Comparison of ENCODE assay signal across 26 mouse cellular contexts in genomic region chr12:11615237-11615636, GRCm38 (mm10).
A peak's percentile ranks its signal among the peaks of the same experiment; 100 is the strongest.
DNase-seq lines count a peak whose midpoint lies in the region; ATAC-seq lines count a peak whose summit lies in the region.
"Had no signal": no experiment of that assay in that cellular context is flagged by ENCODE, and none has a peak within 500 bp of the region (broad histone marks: within the 10 kb centered on the region; RNA-seq: fewer than 3 reads in every experiment).

No protein-coding gene starts in this region.

- peak; percentile 98 for ATAC-seq in intestine, embryonic 16.5 days
- ATAC-seq: forebrain, embryonic 14.5 days; forebrain, postnatal 0 days had no signal

- no peaks in the 10 kb centered on the region for H3K36me3 ChIP-seq in intestine, embryonic 16.5 days (ENCODE audit: control insufficient read depth, insufficient read depth, low read length)
- H3K36me3 ChIP-seq: embryonic facial prominence, embryonic 12.5 days; embryonic facial prominence, embryonic 15.5 days; heart, embryonic 10.5 days; heart, embryonic 13.5 days; hindbrain, embryonic 15.5 days had no signal

- H3K9me3 ChIP-seq in intestine, embryonic 16.5 days (ENCODE audit: control insufficient read depth, low read length) = no peaks in the 10 kb centered on the region
- H3K9me3 ChIP-seq: embryonic facial prominence, embryonic 12.5 days; embryonic facial prominence, embryonic 15.5 days; heart, embryonic 10.5 days; heart, embryonic 13.5 days; hindbrain, embryonic 15.5 days had no signal

- H3K27me3 ChIP-seq in intestine, embryonic 16.5 days (replicated peaks; ENCODE audit: control insufficient read depth, insufficient read depth, low read length) = no peaks in the 10 kb centered on the region
- H3K27me3 ChIP-seq: CH12.LX; embryonic facial prominence, embryonic 12.5 days; embryonic facial prominence, embryonic 15.5 days; heart, embryonic 13.5 days; hindbrain, embryonic 15.5 days had no signal

- no peak overlapping the region for H3K4me3 ChIP-seq in intestine, embryonic 16.5 days (ENCODE audit: low read length)
- H3K4me3 ChIP-seq: embryonic facial prominence, embryonic 12.5 days; embryonic facial prominence, embryonic 15.5 days; heart, adult 2 months; heart, embryonic 10.5 days; heart, embryonic 13.5 days; hindbrain, embryonic 15.5 days had no signal

- no peak overlapping the region for H3K4me2 ChIP-seq in intestine, embryonic 16.5 days (ENCODE audit: low read depth, low read length)
- H3K4me2 ChIP-seq: embryonic facial prominence, embryonic 12.5 days; embryonic facial prominence, embryonic 15.5 days; heart, embryonic 13.5 days; hindbrain, embryonic 15.5 days had no signal

- peak; percentile 5 for DNase-seq in ES-CJ7 (ENCODE audit: low read depth, low spot score)
- DNase-seq in ZHBTc4 (ENCODE audit: low read depth, low spot score) = peak; percentile 8
- DNase-seq in spleen, adult 18-20 months = no peak
- no peak for DNase-seq in frontal cortex, postnatal 36 days (ENCODE audit: low spot score in 2 of 2)
- DNase-seq in frontal cortex, postnatal 14 days (ENCODE audit: low spot score in 2 of 2) = no peak
- DNase-seq: adrenal gland, postnatal 10 days; adrenal gland, postnatal 36 days; B cell, adult 2 months; cerebellum, adult 2 months; cerebellum, adult 9-11 months; cerebellum, postnatal 25 days; forebrain, postnatal 0 days; gastrocnemius, postnatal 10 days; gastrocnemius, postnatal 36 days; heart, adult 2 months; heart, postnatal 14 days; heart, postnatal 4 days; kidney, adult 11 months had no signal

- no peak overlapping the region for H3K27ac ChIP-seq in intestine, embryonic 16.5 days (ENCODE audit: low read length)
- H3K27ac ChIP-seq: embryonic facial prominence, embryonic 12.5 days; embryonic facial prominence, embryonic 15.5 days; heart, adult 2 months; heart, embryonic 10.5 days; heart, embryonic 13.5 days; hindbrain, embryonic 15.5 days had no signal

- no peaks in the 10 kb centered on the region for H3K4me1 ChIP-seq in intestine, embryonic 16.5 days (ENCODE audit: control insufficient read depth, insufficient read depth, low read length)
- H3K4me1 ChIP-seq: embryonic facial prominence, embryonic 12.5 days; embryonic facial prominence, embryonic 15.5 days; heart, embryonic 10.5 days; heart, embryonic 13.5 days; hindbrain, embryonic 15.5 days had no signal

- WGBS in intestine, embryonic 16.5 days = 63% methylated on average over 2 of the region's 2 CpGs

- H3K9ac ChIP-seq in intestine, embryonic 16.5 days (ENCODE audit: low read depth, low read length) = no peak overlapping the region
- H3K9ac ChIP-seq: embryonic facial prominence, embryonic 12.5 days; embryonic facial prominence, embryonic 15.5 days; forebrain, postnatal 0 days; heart, embryonic 13.5 days; hindbrain, embryonic 15.5 days had no signal

Comparison
In these comparisons a context has a peak if more than half of its experiments do, and no peak if none do; other contexts are left out.
1. DNase-seq: peak in ES-CJ7 (single experiment) and ZHBTc4 (single experiment); none in spleen, adult 18-20 months (0 of 2), frontal cortex, postnatal 36 days (0 of 2) and frontal cortex, postnatal 14 days (0 of 2).